Mouse (Mus musculus) R1 (cell line): Measurements from ENCODE around the gene Cacng1.

Experiments used
- DNase-seq: peaks from one replicate; pipeline ENCODE4 v3.0.0-alpha.2; 2018; ENCODE audit warnings: low read depth, low spot score

Cacng1 gene

DNA sequence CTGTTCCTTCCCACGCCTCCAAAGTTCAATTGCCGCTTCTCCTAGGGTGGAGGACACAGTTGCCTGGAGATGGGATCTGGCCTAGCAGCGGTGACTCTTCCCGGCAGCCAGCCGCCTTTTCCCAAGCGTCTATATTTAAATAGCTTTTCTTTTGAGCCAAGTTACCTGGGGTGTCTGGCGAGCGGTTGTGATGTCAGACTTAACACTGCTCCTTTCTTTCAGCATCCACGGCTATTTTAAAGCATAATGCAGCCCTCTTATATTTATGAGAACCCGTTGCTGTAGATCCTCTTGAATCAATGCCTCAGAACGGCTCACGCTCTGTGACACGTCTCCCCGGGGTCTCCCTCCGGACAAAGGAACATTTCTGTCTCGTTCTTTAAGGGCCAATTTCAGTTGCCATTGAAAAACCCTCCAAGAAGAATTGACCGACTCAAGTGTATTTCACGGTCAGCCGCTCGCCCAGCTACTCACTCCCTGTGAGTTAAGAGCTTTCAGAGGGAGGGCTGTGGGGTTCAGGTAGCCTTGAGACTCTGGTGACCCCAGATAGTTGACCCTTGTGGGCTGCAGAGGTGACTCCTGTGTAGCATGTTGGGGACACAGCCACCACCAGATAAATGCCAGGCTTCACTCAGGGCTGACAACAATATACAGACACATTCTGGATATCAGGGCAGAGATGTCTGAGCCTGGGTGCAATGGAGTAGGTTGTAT lies 8.3 kb downstream of the Cacng1 start:
- DNase-seq: peak; percentile 32

- no peak for DNase-seq
Observed at GRCm38 (mm10) chr11:107705476-107706074, 10.7 kb downstream of the Cacng1 start.

DNA sequence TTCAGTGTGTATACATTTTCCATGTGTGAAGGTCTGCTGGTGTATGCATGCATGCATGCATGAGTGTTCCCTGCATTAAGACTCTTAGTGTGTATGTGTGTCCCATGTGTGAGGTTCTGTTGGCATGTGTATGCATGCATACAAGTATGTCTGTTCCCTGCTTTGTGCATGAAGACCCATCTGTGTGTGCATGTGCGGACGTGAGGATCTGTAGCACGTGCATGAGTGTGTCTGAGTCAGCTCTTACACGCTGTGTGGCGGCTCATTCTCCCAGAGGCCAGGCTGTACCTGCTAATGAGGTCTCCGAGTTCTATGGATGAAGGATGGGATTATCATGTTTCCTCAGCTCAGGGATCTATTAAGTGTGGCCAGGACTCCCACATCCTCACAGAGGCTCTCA lies 11.3 kb downstream of the Cacng1 start:
- no peak for DNase-seq

DNA sequence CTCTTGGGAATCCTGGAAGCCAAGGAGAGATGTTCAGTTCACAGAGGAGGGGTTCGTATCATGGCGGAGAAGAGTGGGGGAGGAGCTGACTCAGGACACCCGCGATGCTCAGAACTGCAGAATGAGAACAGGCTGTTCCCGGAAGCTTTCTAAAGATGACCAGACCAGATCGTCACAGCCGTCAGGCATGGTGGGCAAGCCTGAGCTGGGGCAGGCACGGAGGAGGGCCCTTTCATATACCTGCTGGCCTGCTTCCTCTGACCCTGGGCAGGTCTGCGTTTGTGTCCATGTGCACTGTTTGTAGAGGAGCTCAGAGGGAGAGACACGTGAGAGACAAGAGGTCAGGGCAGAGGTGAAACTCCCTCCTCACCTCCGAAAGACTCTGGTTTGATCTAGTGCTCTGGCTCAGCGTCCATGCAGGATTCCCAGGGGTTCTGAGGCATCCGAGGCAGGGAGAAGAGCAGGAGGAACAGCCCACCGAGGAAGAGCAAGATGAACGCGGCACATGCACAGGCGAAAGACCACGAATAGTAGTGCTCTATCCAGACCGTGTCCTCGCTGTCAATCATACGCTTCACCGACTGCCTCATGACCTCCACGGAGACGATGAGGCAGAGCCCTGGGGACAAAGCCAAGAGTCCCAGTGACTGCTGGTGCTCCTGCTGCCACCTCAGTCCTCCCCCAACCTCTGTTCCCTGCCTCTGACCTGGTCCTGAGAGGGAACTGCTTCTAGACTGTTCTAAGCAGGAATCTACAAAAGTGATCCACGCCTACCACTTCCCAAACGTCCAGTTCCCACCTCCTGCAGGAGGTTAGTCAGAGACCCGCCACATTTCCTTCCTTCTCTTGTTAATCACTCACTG lies 12.8 kb downstream of the Cacng1 start:
- no peak for DNase-seq

GRCm38 (mm10) chr11:107699967-107700366 lies 16.4 kb downstream of the Cacng1 start:
- DNase-seq: no peak

GRCm38 (mm10) chr11:107693338-107693737 lies 23.0 kb downstream of the Cacng1 start:
- no peak for DNase-seq

DNA sequence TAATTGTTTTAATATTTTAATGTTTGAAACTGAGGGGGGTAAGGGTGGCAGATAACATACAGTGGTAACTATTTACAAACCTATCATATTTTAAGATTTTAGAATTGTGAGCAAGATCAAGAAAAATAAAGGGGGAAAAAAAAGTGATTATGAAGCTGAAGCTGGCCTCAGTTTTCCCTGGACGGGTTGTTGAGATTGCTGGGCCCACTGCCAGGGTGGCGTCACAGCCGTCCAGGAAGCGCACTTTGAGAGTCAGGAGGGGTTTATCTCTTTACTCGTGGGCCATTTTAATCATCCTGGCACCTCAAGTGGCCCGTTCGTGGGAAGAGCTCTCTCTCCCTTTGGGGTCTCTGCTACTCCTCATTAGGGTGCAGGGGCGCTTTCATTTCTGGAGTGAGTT lies 24.8 kb downstream of the Cacng1 start:
- no peak for DNase-seq

DNA sequence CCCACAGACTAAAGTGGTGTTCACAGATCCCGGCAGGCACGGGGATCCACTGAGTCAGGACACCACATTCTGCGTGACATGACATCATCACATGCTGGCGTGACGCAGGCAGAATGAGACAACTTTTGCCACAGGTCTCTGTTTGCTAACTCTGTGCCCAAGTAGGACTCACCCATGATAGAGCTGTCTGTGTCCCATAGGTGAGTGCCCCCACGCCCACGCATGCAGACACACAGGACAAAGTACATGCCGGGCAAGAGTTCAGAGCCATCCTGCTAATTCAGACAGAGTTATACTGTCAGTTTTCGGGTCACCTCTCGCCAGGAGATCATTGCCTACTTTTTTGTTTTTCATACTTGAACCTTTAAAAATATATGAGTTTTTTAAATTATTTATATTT lies 27.8 kb downstream of the Cacng1 start:
- no peak for DNase-seq

DNA sequence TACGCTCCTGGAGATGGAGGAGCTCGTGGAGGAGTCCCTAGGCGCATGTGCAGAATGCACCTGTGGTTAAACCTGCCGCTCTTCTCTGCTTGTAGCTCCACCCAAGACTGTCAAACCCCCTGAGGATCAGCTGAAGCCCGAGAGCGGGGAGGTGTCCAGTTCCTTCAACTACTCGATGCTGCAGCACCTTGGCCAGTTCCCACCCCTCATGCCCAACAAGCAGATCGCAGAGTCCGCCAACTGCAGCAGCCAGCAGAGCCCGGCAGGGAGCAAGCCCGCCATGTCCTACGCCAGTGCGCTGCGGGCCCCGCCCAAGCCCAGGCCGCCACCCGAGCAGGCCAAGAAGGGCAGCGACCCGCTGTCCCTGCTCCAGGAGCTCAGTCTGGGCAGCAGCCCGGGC lies 30.0 kb downstream of the Cacng1 start:
- DNase-seq: peak; percentile 88

GRCm38 (mm10) chr11:107683544-107684465 lies 32.5 kb downstream of the Cacng1 start:
- DNase-seq: peak; percentile 65

DNA sequence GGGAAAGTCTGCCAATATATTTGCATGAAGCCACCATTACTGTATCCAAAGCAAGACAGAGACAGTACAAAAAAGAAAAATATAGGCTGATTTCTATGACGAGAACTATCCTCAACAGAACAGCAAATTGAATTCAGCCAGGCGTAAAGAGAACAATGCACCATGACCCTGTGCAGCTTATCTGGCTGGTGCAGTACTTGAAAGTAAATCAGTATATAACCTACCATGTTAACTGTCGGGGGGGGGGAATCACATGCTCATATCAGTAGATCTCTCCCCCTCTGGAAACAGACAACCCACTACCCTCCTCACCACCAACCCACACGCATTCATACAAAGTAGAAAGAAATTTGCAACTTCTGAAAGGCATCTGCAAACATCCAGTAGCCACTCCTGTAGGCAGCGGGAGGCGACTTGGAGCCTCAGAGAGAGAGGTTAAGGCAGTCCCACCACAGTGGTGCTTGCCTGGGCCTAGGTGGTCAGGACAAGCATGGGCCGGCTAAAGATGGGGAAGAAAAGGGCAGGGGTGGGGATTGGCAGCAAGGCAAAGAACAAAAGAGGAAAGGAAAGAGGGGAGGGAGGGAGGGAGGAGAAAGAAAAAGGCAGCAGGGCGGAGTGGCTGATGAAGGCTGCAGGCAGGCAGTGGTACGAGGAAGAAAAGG lies 33.5 kb downstream of the Cacng1 start:
- no peak for DNase-seq

- no peak for DNase-seq
Observed at GRCm38 (mm10) chr11:107676207-107676940, 39.9 kb downstream of the Cacng1 start.

GRCm38 (mm10) chr11:107675246-107675645 lies 41.1 kb downstream of the Cacng1 start:
- no peak for DNase-seq

GRCm38 (mm10) chr11:107674601-107675000 lies 41.7 kb downstream of the Cacng1 start:
- DNase-seq: no peak

GRCm38 (mm10) chr11:107674006-107674405 lies 42.3 kb downstream of the Cacng1 start:
- DNase-seq: no peak

- DNase-seq: no peak
Observed at GRCm38 (mm10) chr11:107668977-107669376, 47.3 kb downstream of the Cacng1 start.

- no peak for DNase-seq
Observed at GRCm38 (mm10) chr11:107668223-107668622, 48.1 kb downstream of the Cacng1 start.

- DNase-seq: no peak
Observed at GRCm38 (mm10) chr11:107667542-107667941, 48.8 kb downstream of the Cacng1 start.

- DNase-seq: no peak
Observed at GRCm38 (mm10) chr11:107662666-107663065, 53.7 kb downstream of the Cacng1 start.

DNA sequence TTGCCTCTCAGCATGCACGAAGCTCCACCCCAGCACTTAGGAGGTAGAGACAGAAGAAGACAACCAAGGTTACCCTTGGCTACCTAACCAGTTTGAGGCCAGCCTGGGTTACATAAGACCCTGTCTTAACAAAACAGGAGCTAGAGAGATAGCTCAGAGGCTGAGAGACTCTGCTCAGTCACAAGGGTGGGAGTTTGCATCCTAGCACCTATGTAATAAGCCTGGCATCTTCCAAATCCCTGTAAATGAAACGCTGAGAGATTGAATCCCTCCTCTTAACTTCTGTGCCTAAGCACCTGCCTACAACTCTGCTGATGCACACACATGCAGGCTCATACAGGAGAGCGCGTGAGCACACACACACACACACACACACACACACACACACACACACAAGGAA lies 55.9 kb downstream of the Cacng1 start:
- no peak for DNase-seq
